Mouse (Mus musculus): Measurements from ENCODE around the gene Msantd2. TPM values are rescaled to one million over a fixed set of nuclear protein-coding genes. Genes with fewer than 3 reads are reported as not detected.

The Msantd2 gene
- polyA plus RNA-seq, 1 experiment: 16.6 TPM

DNA sequence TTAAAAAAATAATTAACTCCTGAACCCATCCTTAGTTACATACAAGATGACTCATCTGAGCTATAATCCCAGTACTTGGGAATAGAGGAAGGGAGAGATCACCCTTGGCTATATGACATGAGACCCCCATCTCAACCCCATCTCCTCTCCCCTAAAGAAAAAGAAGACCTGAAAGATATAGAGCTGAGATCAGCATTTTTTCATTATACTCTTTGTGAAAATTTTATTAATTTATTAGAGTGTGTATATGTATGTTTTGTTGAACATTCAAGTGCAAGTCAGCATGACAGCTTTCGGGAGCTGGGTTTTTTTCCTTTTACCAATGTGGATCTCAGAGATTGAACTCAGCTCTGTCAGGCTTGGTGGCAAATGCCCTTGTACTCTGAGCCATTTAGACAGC lies 12.1 kb downstream of the Msantd2 start:
- Histone ChIP-seq H3K4me1 (ENCODE audit: control insufficient read depth, insufficient read depth, low read length) (no peaks in the 10 kb centered on the region), H3K4me3 (ENCODE audit: control insufficient read depth, low read depth, low read length) (no peak overlapping the region), H3K27me3 (ENCODE audit: control insufficient read depth, insufficient read depth, low read length) (no peaks in the 10 kb centered on the region), H3K36me3 (ENCODE audit: control insufficient read depth, insufficient read depth, low read length) (no peaks in the 10 kb centered on the region), H3K27ac (ENCODE audit: control insufficient read depth, insufficient read depth, low read depth, low read length) (no peak overlapping the region)
- TF ChIP-seq POLR2A (IDR thresholded peaks at IDR 0.05; ENCODE audit: control insufficient read depth, low read depth, low read length) (no peak), CTCF (IDR thresholded peaks at IDR 0.05; ENCODE audit: control insufficient read depth, insufficient read depth, insufficient replicate concordance, low read depth, low read length) (no peak)

DNA sequence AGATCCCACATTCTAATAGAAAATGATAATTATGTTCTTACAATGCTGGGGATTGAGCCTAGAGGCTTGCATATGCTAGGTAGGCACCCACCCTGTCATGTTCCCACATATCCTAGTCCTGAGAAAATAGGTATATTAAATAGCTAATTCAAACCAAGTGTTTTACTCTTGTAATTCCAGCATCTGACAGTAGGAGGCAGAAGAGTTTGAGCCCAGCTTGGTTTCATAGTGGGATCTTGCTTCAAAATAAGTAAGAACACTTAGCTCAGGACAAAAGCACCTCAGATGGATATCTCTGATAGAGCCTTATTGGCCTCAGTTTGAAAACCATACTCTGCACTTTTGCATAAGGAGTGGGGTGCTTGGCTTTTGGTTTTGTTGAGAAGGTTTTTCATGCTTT lies 15.2 kb downstream of the Msantd2 start:
- H3K4me3 ChIP-seq (ENCODE audit: control insufficient read depth, low read depth, low read length): no peak overlapping the region
- H3K36me3 ChIP-seq (ENCODE audit: control insufficient read depth, insufficient read depth, low read length): no peaks in the 10 kb centered on the region
- no peak overlapping the region for H3K27ac ChIP-seq (ENCODE audit: control insufficient read depth, insufficient read depth, low read depth, low read length)
- TF ChIP-seq POLR2A (IDR thresholded peaks at IDR 0.05; ENCODE audit: control insufficient read depth, low read depth, low read length) (no peak), CTCF (IDR thresholded peaks at IDR 0.05; ENCODE audit: control insufficient read depth, insufficient read depth, insufficient replicate concordance, low read depth, low read length) (no peak)
- H3K4me1 ChIP-seq (ENCODE audit: control insufficient read depth, insufficient read depth, low read length): no peaks in the 10 kb centered on the region
- H3K27me3 ChIP-seq (ENCODE audit: control insufficient read depth, insufficient read depth, low read length): no peaks in the 10 kb centered on the region

DNA sequence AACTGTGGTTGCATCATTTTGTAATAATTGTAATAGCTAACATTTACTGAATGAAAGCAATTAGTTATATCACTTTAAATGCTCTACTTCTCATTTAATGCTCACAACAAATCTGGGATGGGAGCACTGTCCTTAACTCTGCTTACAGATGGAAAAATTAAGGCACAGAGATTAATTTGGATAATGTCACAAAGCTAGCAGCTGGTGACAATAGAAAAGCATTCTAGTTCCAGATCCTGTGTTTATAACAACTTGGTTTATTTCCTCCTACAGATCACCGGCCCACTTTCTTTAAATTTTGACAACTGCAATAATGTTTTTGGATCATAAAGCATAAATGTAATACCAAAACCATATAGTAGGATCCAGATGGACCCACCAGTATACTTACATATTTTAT lies 16.9 kb downstream of the Msantd2 start:
- TF ChIP-seq CTCF (IDR thresholded peaks at IDR 0.05; ENCODE audit: control insufficient read depth, insufficient read depth, insufficient replicate concordance, low read depth, low read length) (no peak), POLR2A (IDR thresholded peaks at IDR 0.05; ENCODE audit: control insufficient read depth, low read depth, low read length) (no peak)
- H3K36me3 ChIP-seq (ENCODE audit: control insufficient read depth, insufficient read depth, low read length): no peaks in the 10 kb centered on the region
- H3K27me3 ChIP-seq (ENCODE audit: control insufficient read depth, insufficient read depth, low read length): no peaks in the 10 kb centered on the region
- H3K4me1 ChIP-seq (ENCODE audit: control insufficient read depth, insufficient read depth, low read length): no peaks in the 10 kb centered on the region
- no peak overlapping the region for H3K4me3 ChIP-seq (ENCODE audit: control insufficient read depth, low read depth, low read length)
- H3K27ac ChIP-seq (ENCODE audit: control insufficient read depth, insufficient read depth, low read depth, low read length): no peak overlapping the region

GRCm38 (mm10) chr9:37512097-37512496 lies 23.0 kb downstream of the Msantd2 start:
- H3K4me3 ChIP-seq (ENCODE audit: control insufficient read depth, low read depth, low read length): no peak overlapping the region
- TF ChIP-seq CTCF (IDR thresholded peaks at IDR 0.05; ENCODE audit: control insufficient read depth, insufficient read depth, insufficient replicate concordance, low read depth, low read length): no peak
- TF ChIP-seq POLR2A (IDR thresholded peaks at IDR 0.05; ENCODE audit: control insufficient read depth, low read depth, low read length): no peak
- no peaks in the 10 kb centered on the region for H3K36me3 ChIP-seq (ENCODE audit: control insufficient read depth, insufficient read depth, low read length)
- H3K27me3 ChIP-seq (ENCODE audit: control insufficient read depth, insufficient read depth, low read length): no peaks in the 10 kb centered on the region
- H3K4me1 ChIP-seq (ENCODE audit: control insufficient read depth, insufficient read depth, low read length): no peaks in the 10 kb centered on the region
- no peak overlapping the region for H3K27ac ChIP-seq (ENCODE audit: control insufficient read depth, insufficient read depth, low read depth, low read length)

GRCm38 (mm10) chr9:37514456-37514855 lies 25.3 kb downstream of the Msantd2 start:
- H3K27ac ChIP-seq (ENCODE audit: control insufficient read depth, insufficient read depth, low read depth, low read length): no peak overlapping the region

GRCm38 (mm10) chr9:37517467-37517866 lies 28.3 kb downstream of the Msantd2 start:
- Histone ChIP-seq H3K4me3 (ENCODE audit: control insufficient read depth, low read depth, low read length) (no peak overlapping the region), H3K36me3 (ENCODE audit: control insufficient read depth, insufficient read depth, low read length) (no peaks in the 10 kb centered on the region; the same call in 1 of the 2 replicates), H3K27ac (ENCODE audit: control insufficient read depth, insufficient read depth, low read depth, low read length) (no peak overlapping the region), H3K4me1 (ENCODE audit: control insufficient read depth, insufficient read depth, low read length) (no peaks in the 10 kb centered on the region), H3K27me3 (ENCODE audit: control insufficient read depth, insufficient read depth, low read length) (no peaks in the 10 kb centered on the region)
- no peak for TF ChIP-seq CTCF (IDR thresholded peaks at IDR 0.05; ENCODE audit: control insufficient read depth, insufficient read depth, insufficient replicate concordance, low read depth, low read length)
- no peak for TF ChIP-seq POLR2A (IDR thresholded peaks at IDR 0.05; ENCODE audit: control insufficient read depth, low read depth, low read length)

More at GRCm38 (mm10) chr9:37514456-37514855, 25.3 kb downstream of the Msantd2 start:
- Histone ChIP-seq H3K27me3 (ENCODE audit: control insufficient read depth, insufficient read depth, low read length) (no peaks in the 10 kb centered on the region), H3K4me1 (ENCODE audit: control insufficient read depth, insufficient read depth, low read length) (no peaks in the 10 kb centered on the region), H3K36me3 (ENCODE audit: control insufficient read depth, insufficient read depth, low read length) (no peaks in the 10 kb centered on the region), H3K4me3 (ENCODE audit: control insufficient read depth, low read depth, low read length) (no peak overlapping the region)
- TF ChIP-seq POLR2A (IDR thresholded peaks at IDR 0.05; ENCODE audit: control insufficient read depth, low read depth, low read length) (no peak), CTCF (IDR thresholded peaks at IDR 0.05; ENCODE audit: control insufficient read depth, insufficient read depth, insufficient replicate concordance, low read depth, low read length) (no peak)

DNA sequence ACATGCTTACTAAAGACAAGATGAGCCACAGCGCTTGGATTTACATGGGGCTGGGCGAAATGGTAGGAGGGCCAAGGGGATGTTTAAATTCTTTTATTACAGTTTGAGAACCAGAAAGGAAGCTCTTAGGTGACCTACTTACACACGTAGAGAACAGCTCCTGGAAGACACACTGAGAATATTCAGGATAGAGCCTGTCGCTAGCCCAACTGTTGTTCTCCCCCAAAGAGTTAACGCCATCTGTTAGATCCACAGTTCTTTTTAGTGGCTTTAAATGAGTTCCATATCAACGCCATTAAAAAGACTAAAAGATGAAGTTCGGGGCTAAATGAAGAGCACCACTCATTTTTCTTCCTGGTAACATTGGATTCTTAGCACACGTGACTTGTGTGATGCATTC lies 29.9 kb downstream of the Msantd2 start:
- Histone ChIP-seq H3K36me3 (ENCODE audit: control insufficient read depth, insufficient read depth, low read length) (no peaks in the 10 kb centered on the region; the same call in 1 of the 2 replicates), H3K4me1 (ENCODE audit: control insufficient read depth, insufficient read depth, low read length) (no peaks in the 10 kb centered on the region), H3K4me3 (ENCODE audit: control insufficient read depth, low read depth, low read length) (no peak overlapping the region), H3K27me3 (ENCODE audit: control insufficient read depth, insufficient read depth, low read length) (no peaks in the 10 kb centered on the region), H3K27ac (ENCODE audit: control insufficient read depth, insufficient read depth, low read depth, low read length) (no peak overlapping the region)
- TF ChIP-seq CTCF (IDR thresholded peaks at IDR 0.05; ENCODE audit: control insufficient read depth, insufficient read depth, insufficient replicate concordance, low read depth, low read length): no peak
- TF ChIP-seq POLR2A (IDR thresholded peaks at IDR 0.05; ENCODE audit: control insufficient read depth, low read depth, low read length): no peak

DNA sequence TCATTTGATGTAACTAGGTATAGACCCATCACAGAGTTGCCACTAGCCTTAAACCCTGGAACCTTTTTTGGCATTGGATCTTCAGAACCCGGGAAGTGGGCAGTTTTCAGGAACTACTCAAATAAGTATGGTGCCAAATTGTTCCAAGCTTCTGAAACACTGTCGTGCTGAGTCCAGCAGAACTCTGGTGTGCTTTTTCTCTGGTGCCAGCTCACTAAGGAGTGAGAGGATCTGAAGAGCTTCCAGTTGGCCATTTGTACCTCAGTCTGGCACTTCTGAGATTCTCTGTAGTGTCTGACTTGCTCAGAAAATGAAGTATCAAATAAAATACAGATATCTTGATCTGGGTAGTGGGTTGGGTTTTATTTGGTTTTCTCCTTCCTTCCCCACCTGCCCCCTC lies 30.9 kb downstream of the Msantd2 start:
- no peaks in the 10 kb centered on the region for H3K4me1 ChIP-seq (ENCODE audit: control insufficient read depth, insufficient read depth, low read length)
- H3K27me3 ChIP-seq (ENCODE audit: control insufficient read depth, insufficient read depth, low read length): no peaks in the 10 kb centered on the region
- no peak overlapping the region for H3K27ac ChIP-seq (ENCODE audit: control insufficient read depth, insufficient read depth, low read depth, low read length)
- no peak for TF ChIP-seq POLR2A (IDR thresholded peaks at IDR 0.05; ENCODE audit: control insufficient read depth, low read depth, low read length)
- no peak for TF ChIP-seq CTCF (IDR thresholded peaks at IDR 0.05; ENCODE audit: control insufficient read depth, insufficient read depth, insufficient replicate concordance, low read depth, low read length)
- no peaks in the 10 kb centered on the region; the same call in 1 of the 2 replicates for H3K36me3 ChIP-seq (ENCODE audit: control insufficient read depth, insufficient read depth, low read length)
- no peak overlapping the region for H3K4me3 ChIP-seq (ENCODE audit: control insufficient read depth, low read depth, low read length)

All from testis, adult 2 months (tissue).